Mouse (Mus musculus): ENCODE data around the gene Faf2. TPM values are rescaled to one million over a fixed set of nuclear protein-coding genes. Genes with fewer than 3 reads are reported as not detected.
A peak's percentile ranks its signal among the peaks of the same experiment; 100 is the strongest.
"Not testable (repeated sequence)": the region's sequence is repeated elsewhere in the genome, so short reads cannot be mapped to it uniquely, and the experiment has no call there.

Faf2 gene
- total RNA-seq, 2 experiments from 2014 or later, result 48.4 to 53.1 TPM

GRCm38 (mm10) chr13:54608002-54608401 is 13.6 kb upstream of the Faf2 start:
- intact Hi-C loops (cut with DNase I), result no loop called here
- no peak for TF ChIP-seq CTCF (IDR thresholded peaks at IDR 0.05)
- H3K4me3 ChIP-seq, result peak overlapping the region; percentile 94
- peak overlapping the region; percentile 74 for H3K27ac ChIP-seq
- no peak for DNase-seq (ENCODE audit: extremely low spot score in 1 of 2, low spot score in 2 of 2)

GRCm38 (mm10) chr13:54608666-54609065 is 12.9 kb upstream of the Faf2 start:
- intact Hi-C loops (cut with DNase I), result no loop called here
- TF ChIP-seq CTCF (IDR thresholded peaks at IDR 0.05), result no peak
- peak; percentile 38 to 47 for DNase-seq (ENCODE audit: extremely low spot score in 1 of 2, low spot score in 2 of 2)
- peak overlapping the region; percentile 74 for H3K27ac ChIP-seq
- H3K4me3 ChIP-seq, result peak overlapping the region; percentile 94

DNA sequence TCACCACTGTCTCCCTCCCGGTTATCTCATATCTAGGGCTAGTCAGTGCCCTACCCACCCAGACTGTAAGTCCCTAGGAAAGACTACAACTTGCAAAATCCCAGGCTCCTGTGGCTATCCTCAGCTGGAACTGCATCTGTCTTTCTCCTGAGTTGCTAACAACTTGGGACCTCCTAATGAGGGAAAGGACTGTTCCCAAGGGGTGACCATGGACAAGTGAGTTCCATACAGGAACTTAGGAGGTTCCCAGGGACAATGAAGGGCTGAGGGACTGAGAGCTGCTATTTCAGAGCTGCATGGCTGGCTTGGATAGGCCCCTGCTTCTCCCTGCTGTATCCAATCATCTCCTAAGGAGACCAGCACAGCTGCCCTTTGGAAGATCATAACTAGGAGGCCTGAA is 12.3 kb upstream of the Faf2 start:
- intact Hi-C loops (cut with DNase I), result no loop called here
- no peak for DNase-seq (ENCODE audit: extremely low spot score in 1 of 2, low spot score in 2 of 2)
- peak overlapping the region; percentile 74 for H3K27ac ChIP-seq
- no peak for TF ChIP-seq CTCF (IDR thresholded peaks at IDR 0.05)
- H3K4me3 ChIP-seq, result peak overlapping the region; percentile 94

DNA sequence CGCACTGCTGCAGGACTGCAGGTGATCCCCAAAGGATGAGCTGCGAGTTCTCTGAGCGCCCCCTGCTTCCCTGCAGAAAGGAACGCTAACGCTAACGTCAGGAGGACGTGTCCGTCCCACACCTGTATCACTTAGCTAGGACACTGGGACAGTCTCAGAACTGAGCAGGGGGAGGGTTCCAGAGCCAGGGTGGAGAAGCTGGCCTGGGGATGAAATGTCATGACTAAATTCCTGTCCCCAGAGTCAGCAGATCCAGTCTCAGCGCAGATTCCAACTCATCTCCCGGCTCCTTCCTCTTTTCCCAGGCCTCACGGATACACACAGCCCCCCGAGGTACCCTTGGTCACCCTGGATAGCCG is 11.0 kb upstream of the Faf2 start:
- H3K4me3 ChIP-seq, result peak overlapping the region; percentile 94
- intact Hi-C loops (cut with DNase I), result loop anchor here (2.0 kb wide), 1 partner anchor 20 kb away; the partner anchor contains the start of genes Higd2a and Nop16
- TF ChIP-seq CTCF (IDR thresholded peaks at IDR 0.05), result no peak; the same call in 1 of the 2 replicates
- DNase-seq (ENCODE audit: extremely low spot score in 1 of 2, low spot score in 2 of 2), result peak in 1 of 2 experiments; percentile 41
- peak overlapping the region; percentile 99 for H3K27ac ChIP-seq

- Histone ChIP-seq H3K27ac (peak within 1 kb of the TSS; percentile 99), H3K4me3 (peak within 1 kb of the TSS; percentile 94)
- TF ChIP-seq CTCF (IDR thresholded peaks at IDR 0.05), result no peak
- intact Hi-C loops (cut with DNase I), result loop anchor here (2.0 kb wide), 1 partner anchor 20 kb away; the partner anchor contains the start of genes Higd2a and Nop16
- peak; percentile 93 to 96 for DNase-seq (ENCODE audit: extremely low spot score in 1 of 2, low spot score in 2 of 2)
These were observed 10.4 kb upstream of the Faf2 start, which contains the start of gene Cltb for GRCm38 (mm10) chr13:54610972-54611754. Gene Cltb, minus strand, starts transcription at chr13:54611344.

DNA sequence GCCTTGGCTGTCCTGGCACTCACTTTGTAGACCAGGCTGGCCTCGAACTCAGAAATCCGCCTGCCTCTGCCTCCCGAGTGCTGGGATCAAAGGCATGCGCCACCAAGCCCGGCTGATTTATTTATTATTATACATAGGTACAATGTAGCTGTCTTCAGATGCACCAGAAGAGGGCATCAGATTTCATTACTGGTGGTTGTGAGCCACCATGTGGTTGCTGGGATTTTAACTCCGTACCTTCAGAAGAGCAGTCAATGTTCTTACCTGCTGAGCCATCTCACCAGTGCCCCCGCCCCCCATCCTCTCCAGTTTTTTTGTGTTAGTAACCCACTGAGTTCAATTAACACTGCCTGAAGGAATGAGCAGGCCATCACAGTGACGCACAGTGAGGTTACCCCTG is 8.4 kb upstream of the Faf2 start:
- H3K4me3 ChIP-seq; intact Hi-C loops (cut with DNase I); DNase-seq (ENCODE audit: extremely low spot score in 1 of 2, low spot score in 2 of 2); H3K27ac ChIP-seq: not testable (repeated sequence)
- TF ChIP-seq CTCF (IDR thresholded peaks at IDR 0.05), result peak; percentile 31

GRCm38 (mm10) chr13:54616307-54616706 is 5.3 kb upstream of the Faf2 start:
- TF ChIP-seq CTCF (IDR thresholded peaks at IDR 0.05), result no peak
- no peak for DNase-seq (ENCODE audit: extremely low spot score in 1 of 2, low spot score in 2 of 2)
- intact Hi-C loops (cut with DNase I), result no loop called here
- Histone ChIP-seq H3K4me3 (no peak overlapping the region), H3K27ac (no peak overlapping the region)

- Histone ChIP-seq H3K4me3 (no peak overlapping the region), H3K27ac (no peak overlapping the region)
- intact Hi-C loops (cut with DNase I), result no loop called here
- DNase-seq (ENCODE audit: extremely low spot score in 1 of 2, low spot score in 2 of 2), result no peak
- TF ChIP-seq CTCF (IDR thresholded peaks at IDR 0.05), result no peak; the same call in 1 of the 2 replicates
These were observed 4.6 kb upstream of the Faf2 start for GRCm38 (mm10) chr13:54616998-54617397.

- intact Hi-C loops (cut with DNase I), result loop anchor here (1.0 to 5.0 kb wide), 2 partner anchors 32 to 65 kb away; partner anchors contain the start of genes Higd2a and Nop16
- Histone ChIP-seq H3K4me3 (peak overlapping the region; percentile 76), H3K27ac (peak overlapping the region; percentile 91)
- DNase-seq (ENCODE audit: extremely low spot score in 1 of 2, low spot score in 2 of 2), result no peak
- TF ChIP-seq CTCF (IDR thresholded peaks at IDR 0.05), result no peak
These were observed 457 bp downstream of the Faf2 start for GRCm38 (mm10) chr13:54621960-54622521.

- DNase-seq (ENCODE audit: extremely low spot score in 1 of 2, low spot score in 2 of 2), result no peak
- Histone ChIP-seq H3K27ac (no peak overlapping the region), H3K4me3 (no peak overlapping the region)
- no peak for TF ChIP-seq CTCF (IDR thresholded peaks at IDR 0.05)
- intact Hi-C loops (cut with DNase I), result no loop called here
These were observed 7.5 kb downstream of the Faf2 start for GRCm38 (mm10) chr13:54629128-54629527.

DNA sequence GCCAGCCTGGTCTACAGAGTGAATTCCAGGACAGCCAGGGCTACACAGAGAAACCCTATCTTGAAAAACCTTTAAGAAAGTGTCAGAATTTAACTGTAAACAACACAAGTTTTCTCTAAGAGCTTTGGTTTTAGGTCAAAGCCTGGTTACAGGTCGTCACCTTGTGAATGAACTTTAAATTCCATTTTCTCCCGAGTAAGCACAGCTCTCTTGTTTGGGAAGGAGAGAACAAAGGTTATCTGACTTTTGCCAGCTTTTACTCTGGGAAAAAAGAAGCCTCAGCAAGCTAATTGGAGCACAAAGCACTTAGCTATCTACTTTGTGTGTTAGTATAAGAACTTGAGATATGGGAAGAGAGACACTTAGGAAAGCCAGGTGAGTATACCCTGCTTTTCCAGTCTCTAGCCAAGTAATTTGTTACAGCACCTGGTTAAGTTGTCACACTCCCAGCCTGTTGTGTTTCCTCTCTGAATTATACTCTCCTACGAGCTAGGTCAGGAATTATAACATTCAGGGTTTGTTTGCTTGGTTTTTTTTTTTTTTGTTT is 11.2 kb downstream of the Faf2 start:
- intact Hi-C loops (cut with DNase I), result no loop called here
- DNase-seq (ENCODE audit: extremely low spot score in 1 of 2, low spot score in 2 of 2), result no peak
- Histone ChIP-seq H3K4me3 (no peak overlapping the region), H3K27ac (no peak overlapping the region)
- TF ChIP-seq CTCF (IDR thresholded peaks at IDR 0.05), result no peak

GRCm38 (mm10) chr13:54635011-54635410 is 13.4 kb downstream of the Faf2 start:
- no peak for TF ChIP-seq CTCF (IDR thresholded peaks at IDR 0.05)
- Histone ChIP-seq H3K27ac (no peak overlapping the region), H3K4me3 (no peak overlapping the region)
- no peak for DNase-seq (ENCODE audit: extremely low spot score in 1 of 2, low spot score in 2 of 2)
- intact Hi-C loops (cut with DNase I), result no loop called here

All from left cerebral cortex, adult 2 months (tissue).